Mouse (Mus musculus): ENCODE measurements around the gene Fam178b.

Gene Fam178b

DNA sequence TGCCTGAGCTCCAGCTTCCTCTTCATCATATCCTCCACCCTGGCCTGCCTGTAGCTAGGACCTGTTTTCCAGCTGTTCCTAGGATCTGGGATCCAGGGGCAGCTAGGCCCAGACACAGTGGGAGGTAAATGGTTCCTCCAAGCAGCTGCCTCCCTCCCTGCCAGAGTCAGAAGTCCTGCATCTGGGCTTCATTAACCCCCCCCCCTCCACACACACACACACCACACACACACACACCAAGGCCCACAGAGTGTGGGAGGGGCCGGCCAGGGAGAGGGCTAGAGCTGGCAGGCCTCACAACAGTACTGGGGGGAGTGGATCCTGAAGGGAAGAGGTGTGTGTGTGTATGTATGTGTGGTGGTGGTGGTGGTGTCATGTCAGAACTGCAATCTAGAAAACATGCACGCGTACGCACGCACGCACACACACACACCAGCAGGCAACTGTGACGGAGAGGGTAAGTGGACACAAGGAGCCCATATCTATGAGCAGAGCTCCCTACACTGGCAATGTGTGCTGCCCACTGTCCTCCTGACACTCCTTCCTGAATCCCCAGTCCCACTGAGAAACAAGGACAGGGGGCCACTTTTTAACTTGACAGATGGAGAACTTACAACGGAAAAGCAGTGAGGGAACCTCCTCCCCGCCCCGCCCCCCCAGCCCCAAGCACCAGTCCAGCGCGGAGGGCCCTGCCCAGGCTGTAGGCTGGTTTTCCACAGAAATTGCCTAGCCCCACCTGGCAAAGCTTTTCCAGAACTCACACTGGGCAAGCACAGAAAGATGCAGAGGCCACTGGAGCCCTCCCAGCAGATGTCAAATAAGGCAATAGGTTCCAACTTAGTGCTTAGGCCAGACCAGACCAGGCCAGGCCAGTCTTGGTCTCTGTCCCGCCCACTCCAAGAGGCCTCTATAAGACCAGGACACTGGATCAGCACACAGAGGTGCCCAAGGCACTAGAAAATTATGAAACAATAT lies 94.2 kb downstream of the Fam178b start:
- DNase-seq (ENCODE audit: low spot score) = no peak

DNA sequence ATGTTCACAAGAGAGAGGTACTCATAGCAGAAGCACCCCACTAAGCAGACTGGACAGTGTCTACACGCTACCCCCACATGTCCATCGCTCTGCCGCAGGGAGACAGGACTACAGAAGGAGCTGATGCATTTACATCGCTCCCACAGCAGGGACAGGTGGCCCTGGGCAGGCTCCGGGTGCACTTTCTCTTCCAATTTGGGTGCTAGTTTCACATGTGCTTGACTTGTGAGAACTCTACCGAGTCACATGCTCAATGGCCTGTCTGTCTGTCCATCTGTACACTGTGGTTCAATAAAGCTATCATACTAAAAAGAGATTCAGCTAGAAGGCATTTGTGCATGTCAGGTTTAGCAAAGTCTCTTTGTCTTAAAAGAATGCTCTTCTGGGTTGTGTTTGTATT lies 95.1 kb downstream of the Fam178b start:
- DNase-seq (ENCODE audit: low spot score) = no peak

DNA sequence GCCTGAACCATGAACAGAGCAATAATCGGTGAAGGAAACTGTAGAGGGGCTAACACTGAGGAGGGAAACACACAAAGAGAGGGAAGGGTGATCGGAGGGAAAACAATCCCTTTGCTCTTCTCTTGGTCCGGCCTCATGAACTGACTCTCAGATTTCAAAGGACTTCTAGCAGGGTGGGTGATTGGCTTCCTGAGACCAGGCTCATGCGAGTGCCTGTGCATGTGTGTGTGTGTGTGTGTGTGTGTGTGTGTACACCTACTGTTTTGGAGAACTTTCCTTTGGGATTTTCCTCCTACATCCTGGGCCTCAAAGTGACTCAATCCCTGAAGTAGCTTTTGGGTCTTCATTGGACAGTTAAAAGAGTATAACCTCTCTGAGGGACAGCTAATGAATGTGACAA lies 96.7 kb downstream of the Fam178b start:
- DNase-seq (ENCODE audit: low spot score) = no peak

DNA sequence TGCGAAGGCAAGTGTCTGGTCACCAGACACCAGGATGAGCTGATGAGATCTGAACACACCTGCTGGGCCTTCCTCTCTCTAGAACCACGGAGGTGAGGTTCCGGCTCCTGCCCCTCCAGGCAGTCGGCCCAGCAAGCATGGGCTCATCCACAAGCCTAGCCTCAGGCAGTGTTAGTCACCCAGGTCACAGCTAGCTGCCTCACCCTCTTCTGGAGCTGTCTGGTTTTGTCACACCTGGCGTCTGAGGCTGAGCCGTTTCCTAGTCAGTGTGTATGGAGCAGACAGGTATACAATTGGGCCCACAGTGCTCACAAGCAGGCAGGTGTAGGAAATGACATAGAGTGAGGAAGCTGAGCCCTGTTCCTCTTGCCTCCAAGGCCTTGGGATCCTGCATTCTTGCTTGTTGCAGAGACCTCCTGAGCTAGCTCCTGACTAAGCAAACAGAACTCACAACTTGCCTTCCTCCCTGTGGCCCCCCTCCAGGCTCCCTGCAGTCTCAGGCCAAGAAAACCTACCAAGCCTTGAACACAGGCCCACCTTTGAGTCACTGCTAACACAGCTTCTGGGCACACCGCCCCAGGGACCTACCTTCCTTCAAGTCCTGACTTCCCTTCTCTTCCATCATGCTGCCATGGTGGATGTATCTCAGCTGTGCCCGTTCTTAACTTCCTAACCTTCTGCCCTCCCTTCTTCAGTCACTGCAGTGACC lies 99.4 kb downstream of the Fam178b start:
- no peak for DNase-seq (ENCODE audit: low spot score)

DNA sequence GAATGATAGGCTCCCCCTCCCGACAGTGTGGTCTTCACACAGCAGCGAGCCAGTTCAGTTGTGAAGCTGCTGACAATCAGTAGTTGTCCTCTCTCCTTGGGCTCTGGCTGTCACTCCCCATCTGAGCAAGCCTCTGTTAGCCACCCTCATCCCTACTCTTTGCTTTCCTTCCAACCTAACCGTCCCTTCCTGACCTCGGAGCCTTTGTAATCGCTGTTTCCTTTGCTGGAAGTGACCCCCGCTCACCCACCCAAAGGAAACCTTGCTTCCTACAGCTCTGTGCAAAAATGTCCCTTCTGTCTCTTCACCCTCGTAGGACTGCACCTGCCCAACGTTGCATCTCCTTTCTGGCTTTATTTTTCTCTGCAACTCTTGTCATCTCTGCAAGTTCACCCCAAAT lies 100.8 kb downstream of the Fam178b start:
- DNase-seq (ENCODE audit: low spot score) = no peak

DNA sequence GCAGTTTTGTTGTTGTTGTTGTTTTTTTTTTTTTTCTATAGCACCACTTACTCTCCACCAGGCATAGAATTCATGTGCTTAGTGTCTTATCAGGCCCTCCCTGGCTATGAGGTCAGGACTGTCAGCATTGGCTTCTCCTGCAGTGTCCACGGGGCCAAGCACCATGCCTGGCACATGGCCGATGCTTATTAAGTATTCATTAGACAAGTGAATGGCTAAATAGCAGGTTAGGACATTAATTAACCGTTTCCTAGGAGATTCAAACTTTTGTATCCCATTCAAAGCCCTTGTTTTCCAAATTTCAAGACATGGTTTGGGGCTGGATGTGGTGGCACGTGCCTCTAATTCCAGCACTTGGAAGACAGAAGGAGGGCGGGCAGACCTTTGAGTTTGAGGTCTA lies 101.7 kb downstream of the Fam178b start:
- DNase-seq (ENCODE audit: low spot score) = no peak

DNA sequence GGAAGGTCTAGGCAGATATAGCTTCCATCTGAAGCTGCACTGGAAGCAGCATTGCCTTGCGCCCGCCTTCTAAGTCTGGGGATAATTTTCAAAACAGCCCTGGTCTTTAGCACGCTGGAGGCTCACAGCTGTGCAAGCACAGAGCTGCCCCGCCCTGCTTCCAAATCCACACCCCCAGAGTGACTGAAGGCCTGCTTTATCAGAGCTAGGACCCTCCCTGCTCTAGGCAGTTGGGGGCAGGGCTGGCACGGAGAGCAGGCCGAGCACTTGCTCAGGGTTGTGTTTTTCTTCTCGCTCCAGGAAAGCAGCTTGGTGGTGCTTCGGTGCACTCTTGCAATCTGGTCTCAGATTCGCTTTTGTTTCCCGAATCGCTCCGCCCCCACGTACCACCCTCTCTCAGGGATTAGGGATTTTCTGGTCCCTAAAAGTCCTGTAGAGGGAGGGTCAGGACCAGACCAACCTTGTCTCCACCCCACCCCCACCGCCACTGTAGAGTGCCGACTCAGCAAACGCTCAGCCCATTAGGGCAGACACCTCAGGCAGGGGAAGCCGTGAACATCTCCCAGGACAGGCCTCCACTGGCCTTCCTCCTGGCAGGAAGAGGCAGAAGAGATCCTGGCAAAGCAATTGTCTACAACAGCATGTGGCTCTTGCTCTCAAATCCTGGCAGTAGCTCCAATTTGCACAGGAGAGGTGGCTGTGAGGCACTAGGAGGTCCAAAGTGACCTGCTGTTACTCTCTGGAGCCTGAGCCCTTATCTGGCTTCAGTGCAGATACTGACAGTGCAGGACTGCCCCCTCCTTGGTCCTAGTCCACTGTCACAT lies 102.4 kb downstream of the Fam178b start:
- DNase-seq (ENCODE audit: low spot score) = peak; percentile 78

DNA sequence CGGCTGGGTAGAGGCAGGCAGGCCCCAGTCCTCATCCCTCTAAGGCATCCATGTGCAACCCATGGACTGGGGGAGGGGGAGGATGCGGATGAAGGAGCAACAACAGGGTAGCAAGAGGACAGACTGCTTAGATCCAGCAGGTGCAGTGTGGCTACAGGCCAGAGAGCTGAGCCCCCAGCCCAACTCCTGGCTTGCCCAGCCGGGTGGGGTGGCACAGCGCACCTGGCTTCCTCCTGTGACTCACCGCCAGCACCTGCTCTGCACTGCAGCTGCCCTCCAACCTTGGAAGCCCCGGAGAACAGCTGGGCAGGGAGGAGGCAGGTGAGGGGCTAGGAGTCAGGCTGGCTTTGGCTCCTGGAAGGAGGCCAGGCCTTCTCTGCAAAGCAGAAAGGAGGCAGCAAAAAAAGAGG lies 103.0 kb downstream of the Fam178b start:
- DNase-seq (ENCODE audit: low spot score) = no peak

DNA sequence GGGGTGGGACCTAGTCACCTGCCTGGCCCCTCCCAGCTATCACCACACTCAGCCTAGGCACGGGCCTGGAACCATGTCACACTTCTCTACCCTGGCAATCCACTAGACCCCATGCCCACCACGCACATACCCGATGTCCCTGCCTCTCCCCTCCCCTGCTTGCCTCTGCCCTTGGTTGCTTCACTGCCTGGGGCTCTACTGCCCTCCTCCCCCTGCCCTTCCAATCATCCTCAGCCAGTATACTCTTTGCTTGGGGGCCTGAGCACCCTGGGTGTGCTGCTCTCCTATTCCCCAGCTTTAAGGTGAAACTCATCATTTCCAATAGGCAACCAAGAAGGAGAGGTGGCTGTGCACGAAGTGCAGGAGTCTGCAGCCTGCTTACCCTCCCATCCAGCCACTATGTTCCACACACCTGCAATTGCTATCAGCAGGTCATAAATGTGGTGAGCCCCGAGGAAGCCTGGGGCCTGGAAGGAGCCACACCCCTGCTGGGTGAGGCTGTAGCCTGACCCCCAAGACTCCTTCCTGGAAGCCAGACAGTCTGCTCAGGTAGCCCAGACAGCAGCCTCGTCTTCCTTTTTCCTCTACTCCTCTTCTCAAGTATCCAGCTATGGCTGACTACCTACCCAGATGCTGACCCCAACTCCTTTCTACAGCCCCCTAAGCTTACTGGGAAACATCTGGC lies 105.8 kb downstream of the Fam178b start:
- DNase-seq (ENCODE audit: low spot score) = no peak

DNA sequence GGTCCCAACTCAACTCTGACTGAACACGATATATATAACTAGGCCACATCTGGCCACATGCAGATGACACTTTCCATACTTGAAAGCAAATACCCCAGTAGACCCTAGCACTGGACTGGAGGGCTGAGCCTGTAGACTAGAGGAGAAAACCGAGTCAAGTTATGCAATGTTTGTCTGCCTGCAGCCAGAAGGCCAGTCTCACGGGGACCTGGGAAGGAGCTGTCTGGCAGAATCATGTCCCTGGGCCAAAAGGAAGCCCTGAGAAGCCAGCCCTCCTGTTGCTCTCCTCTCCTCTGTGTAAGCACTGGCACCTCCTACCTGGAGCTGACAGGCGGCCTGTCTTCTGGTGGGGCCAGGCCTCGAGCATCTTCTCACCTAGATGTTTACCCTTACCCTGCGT lies 107.6 kb downstream of the Fam178b start:
- DNase-seq (ENCODE audit: low spot score) = no peak

DNA sequence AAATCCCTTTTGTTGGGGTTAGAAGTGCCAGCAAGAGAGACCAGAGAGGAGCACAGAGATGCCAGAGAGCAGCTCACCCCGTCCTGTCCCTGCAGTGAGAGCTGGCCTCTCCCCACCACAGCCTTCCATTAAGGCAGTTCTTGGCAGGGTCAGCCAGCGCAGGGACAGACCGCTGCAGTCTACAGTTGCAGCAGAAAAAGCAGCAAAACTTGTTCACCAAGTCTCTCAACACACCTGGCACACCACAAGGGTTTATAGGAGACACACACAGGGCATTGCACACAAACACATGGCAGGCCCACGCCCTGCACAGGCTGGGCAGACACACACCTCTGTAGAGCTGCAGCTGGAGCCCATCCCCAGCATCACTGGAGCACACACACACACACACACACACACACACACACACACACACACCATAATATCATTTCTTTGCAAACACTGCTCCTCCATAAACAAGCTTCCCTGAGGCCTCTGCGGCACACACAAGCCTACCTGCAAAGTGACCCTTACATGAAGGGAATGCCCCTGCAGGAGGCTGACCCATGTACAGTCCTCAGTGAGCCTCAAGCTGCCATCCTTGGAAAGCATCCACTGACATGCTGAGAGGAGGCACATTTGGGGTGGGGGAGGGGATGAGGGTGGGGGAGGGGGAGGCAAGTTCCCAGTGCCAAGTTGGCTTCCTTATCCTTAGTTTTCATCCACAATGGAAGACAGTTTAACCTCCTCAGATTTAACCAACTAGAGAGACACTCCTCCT lies 108.6 kb downstream of the Fam178b start:
- DNase-seq (ENCODE audit: low spot score) = no peak

DNA sequence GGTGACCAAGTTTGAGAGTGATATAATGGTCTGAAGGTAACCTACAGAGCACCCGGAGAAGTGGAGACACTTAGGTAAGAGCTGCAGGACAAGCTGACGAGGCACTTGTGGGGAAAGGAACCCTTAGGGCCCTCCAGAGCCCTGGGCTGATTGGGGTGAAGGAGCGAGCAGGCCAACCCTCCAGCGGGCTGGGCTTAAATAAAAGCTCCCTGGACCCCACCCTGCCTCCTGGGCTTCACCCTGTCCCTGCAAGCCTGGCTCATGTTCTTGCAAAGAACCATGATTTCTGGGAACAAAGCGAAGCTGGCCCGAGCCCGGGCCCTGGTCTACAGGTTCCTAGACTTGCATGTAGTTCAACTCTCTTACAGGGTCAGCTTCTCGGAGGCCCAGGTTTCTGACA lies 109.5 kb downstream of the Fam178b start:
- no peak for DNase-seq (ENCODE audit: low spot score)

DNA sequence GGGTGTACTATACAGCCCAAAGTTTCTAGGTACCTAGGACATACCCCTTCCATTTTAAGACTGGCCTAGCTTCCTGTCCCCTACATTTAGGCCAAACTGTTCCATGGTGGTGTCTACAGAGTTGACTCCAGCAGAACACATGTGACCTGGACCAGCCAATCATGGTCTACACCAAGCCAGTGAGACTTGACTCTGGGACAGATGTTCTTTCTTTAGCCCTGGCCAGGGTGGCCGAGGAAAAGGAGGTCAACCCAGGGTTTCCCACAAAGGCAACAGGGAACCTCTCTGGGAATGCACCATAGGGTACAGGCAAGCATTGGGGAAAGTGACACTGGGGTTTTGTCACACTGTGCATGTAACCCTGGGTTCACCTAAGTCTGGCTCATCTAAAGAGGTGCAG lies 110.3 kb downstream of the Fam178b start:
- DNase-seq (ENCODE audit: low spot score) = no peak

DNA sequence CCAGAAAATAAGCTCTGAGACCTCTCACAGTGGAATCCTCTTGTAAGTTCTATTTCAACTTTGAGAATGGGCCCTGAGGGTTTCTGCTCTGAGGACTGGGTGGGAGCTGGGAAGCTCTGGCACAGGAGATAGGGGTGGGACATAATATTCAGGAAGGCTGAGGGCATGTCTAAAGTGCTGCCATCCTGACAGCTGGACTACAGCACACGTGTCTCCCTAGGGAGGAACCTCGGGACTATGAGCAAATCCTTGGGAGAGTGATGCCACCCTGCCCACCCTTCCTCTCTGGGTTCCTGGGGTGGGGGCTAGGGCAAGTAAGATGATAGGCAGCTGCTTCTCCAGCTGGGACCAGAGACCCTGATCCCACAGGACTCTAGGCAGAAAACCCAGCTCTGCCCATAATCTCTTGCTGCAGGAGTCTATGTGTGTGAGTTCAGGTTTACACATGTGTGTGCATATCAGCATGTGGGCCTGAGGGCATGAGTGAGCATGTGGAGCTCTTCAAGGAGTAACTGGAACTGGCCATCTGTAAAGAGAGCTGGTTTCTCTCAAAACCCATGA lies 110.8 kb downstream of the Fam178b start:
- DNase-seq (ENCODE audit: low spot score) = no peak

DNA sequence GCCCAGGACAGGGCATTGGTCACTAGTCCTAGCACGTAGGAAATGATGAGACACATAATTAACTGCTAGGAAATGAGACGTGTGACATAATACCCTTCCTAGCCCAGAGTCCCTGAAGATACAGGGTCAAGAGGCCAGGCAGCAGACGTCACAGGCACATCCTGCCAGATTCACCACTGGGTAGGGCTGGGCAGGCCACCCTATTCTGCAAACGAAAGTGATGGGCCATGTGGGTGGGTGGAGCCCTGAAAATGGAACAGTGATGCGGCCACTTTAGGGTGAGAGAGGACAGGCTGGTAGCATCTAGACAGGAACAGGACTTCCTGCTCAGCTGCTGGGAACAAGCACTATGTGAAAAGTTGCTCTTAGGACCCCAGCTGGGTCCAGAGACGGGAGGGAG lies 111.4 kb downstream of the Fam178b start:
- DNase-seq (ENCODE audit: low spot score) = no peak

DNA sequence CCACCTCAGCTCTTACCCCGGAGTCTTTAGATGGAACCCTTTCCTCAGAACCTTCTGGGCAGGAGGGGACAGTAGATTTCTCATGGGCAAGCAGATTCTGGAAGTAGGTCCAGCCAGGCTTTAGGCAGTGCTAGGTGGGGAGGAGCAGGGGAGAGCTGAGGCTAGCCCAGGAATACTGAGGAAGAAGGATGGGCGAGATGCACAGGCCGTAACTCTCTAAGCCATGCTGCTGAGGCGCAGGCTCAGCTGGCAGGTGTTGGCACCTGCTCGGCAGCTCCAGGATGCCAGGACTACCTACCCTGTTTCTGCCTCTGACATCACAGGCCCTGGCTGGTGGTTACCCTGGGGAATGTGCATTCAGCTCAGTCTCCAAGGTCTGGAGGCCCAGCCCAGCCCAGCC lies 112.7 kb downstream of the Fam178b start:
- DNase-seq (ENCODE audit: low spot score) = no peak

DNA sequence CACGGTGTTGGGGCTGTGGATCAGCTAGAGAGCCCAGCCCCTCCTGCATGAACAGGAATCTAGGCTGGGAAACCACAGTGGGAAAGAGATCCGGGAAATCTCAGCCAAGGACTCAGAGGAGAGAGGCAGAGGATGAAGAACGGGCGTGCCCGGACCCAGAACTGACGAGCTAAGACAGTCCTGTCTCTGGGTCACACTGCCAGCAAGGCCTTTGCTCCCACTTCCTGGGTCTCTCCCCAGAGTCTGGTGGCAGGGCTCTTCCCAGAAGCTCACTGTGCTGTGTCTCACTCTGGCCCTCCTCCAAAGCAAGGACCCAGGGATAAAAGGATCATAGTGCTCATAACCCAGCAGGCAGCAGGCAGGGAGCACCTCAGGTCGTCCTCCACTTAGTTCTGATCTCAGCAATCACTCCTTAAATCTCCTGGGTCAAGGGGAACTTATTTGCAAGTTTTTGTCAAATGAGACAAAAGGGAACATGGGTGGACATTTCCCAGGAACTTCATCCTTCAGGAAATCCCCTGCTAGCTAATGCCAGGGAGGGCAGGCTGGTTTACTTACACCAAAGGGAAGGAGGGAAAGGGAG lies 113.2 kb downstream of the Fam178b start:
- DNase-seq (ENCODE audit: low spot score) = no peak

DNA sequence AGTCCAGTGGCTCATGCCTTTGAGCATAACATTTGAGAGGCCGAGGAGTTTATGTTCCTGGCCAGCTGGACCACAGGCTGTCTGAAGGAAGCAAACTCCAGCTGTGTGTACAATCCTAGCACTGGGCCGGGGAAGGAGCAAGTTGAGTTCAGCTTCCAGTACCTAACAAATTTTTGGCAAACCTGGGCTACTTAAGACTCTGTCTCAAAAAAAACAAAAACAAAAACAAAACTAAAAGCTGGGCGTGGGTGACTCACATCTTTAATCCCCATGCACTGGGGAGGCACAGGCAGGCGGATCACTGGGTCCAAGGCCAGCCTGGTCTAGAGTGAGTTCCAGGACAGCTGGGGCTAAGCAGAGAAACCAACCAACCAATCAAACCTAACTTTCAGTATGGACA lies 114.2 kb downstream of the Fam178b start:
- DNase-seq (ENCODE audit: low spot score) = no peak

DNA sequence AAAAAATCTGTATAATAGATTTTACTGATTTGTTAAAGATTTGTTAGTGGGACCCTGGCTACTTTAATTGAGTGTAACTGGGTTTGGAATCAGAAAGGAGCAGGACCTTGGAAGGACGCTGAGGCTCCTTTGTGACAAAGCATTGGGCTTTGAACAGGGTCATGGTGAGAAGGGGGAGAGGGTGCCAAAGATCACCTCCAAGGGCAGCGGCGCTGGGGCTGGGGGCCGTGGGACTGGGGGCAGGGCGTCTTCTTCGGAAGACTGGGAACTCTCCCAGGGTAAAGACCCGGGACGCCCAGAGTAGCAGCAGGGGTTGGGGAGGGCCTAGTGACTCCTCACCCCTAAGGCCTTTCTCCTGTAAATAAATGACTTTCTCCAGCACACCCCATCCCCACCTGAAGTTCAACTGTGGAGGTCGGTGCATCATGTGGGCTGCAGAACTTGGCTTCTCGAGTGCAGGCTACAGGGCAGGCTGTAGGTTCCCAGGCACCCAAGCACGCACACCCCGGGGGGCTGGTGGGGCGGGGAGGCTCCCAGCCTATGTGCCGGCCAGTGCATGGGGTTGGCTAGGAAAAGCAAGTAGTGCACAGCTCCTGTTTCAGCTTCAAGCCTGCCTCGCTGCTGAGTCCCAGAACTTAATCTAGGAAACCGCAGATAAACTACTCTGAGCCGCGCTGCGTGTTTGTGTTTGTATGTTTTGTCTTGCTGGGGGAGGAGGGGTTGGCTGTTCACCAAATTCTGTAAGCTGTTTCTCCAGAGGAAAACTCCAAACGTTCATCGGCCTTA lies 115.0 kb downstream of the Fam178b start:
- DNase-seq (ENCODE audit: low spot score) = no peak

DNA sequence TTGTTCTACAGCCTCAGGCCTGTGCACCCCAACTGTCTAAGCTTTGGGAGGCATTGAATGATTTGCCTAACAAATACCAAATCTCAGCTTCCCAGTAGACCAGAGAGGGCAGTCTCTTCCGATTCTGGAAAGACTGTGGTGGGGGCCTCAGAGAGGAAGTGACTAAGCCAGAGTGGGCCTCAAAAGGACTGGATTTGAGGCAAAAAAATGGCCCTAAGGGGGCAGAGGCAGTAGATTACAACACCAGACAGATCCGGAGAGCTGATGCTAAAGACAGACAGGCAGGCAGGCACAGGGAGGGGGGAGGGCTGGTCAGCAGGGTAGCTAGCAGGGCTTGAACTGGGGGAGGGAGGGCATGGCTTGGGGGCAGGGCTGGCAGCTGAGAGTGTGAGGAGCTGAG lies 116.6 kb downstream of the Fam178b start:
- DNase-seq (ENCODE audit: low spot score) = no peak

All from ovary, postnatal 36 days (tissue).